Mouse (Mus musculus): ENCODE data around the gene Ssxb5. TPM values are rescaled to one million over a fixed set of nuclear protein-coding genes. Genes with fewer than 3 reads are reported as not detected.
"Not testable (repeated sequence)": the region's sequence is repeated elsewhere in the genome, so short reads cannot be mapped to it uniquely, and the experiment has no call there.

The Ssxb5 gene
- total RNA-seq (2021) = not detected

DNA sequence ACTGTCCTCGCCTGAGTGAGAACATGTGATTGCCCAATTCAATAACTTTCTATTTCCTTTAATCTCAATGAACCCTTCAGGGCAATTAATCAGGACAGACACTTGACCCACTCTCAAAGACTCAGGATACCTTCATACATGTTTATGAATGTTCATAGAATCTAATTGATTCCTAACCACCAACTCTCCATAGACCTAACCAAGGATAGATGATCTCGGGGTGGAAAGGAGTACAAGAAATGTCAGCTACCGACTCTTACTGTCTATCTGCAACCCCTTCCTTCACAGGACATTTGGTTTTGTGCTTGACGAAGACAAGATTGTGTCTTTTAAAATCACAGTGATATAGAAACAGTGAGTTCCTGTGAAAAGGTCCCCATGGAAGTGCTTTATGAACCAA is at the start of gene Ssxb5:
Gene Ssxb5, plus strand, starts transcription at position 301 of the 400 bp plus-strand sequence.
- DNase-seq (ENCODE audit: extremely low spot score in 1 of 2, low spot score in 1 of 2) = not testable (repeated sequence)

DNA sequence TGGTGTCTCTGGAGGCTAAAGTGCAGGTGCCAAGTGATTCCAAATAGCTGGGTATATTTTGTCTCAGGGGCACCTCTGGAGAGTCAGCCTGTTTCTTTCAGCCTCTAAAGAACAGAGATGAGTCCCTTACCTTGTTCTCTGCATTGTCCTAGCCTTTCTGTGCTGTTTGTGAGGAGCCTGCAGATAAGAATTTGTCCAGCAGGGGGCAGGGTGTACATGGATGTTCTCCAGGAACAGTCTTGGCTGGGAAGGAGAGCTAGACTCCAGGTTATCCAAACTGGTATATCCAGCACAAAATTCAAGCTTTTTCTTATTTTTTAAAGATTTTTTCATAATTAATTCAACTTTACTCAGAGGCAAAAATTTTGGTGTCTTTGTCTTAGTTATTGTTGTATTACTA is 28.6 kb downstream of the Ssxb5 start:
- peak; percentile 33 to 74 for DNase-seq (ENCODE audit: extremely low spot score in 1 of 2, low spot score in 1 of 2)

- no peak for DNase-seq (ENCODE audit: extremely low spot score in 1 of 2, low spot score in 1 of 2)
Observed at GRCm38 (mm10) chrX:8843694-8844093, 40.2 kb downstream of the Ssxb5 start, which contains the start of gene Gm6592. Gm6592 (plus strand) TSS chrX:8843994.

GRCm38 (mm10) chrX:8852486-8852885 is 49.0 kb downstream of the Ssxb5 start:
- DNase-seq (ENCODE audit: extremely low spot score in 1 of 2, low spot score in 1 of 2) = no peak

Other genes with a start within 250 kb of the Ssxb5 start
- gene Ssxb3, start 211.9 kb upstream of the Ssxb5 start, total RNA-seq (2021) = not detected
- not detected for gene Ssxb8, start 112.8 kb upstream of the Ssxb5 start, total RNA-seq (2021)
- not detected for gene Ssx9, start 55.3 kb upstream of the Ssxb5 start, total RNA-seq (2021)
- not detected for gene Gm6592, start 40.3 kb downstream of the Ssxb5 start, total RNA-seq (2021)
- gene Gm5751, start 70.6 kb downstream of the Ssxb5 start, total RNA-seq (2021) = not detected
- gene B630019K06Rik, start 88.7 kb downstream of the Ssxb5 start, total RNA-seq (2021) = 10 to 100 TPM; 27.5 to 33.7 TPM
- not detected for gene Fthl17b, start 159.3 kb downstream of the Ssxb5 start, total RNA-seq (2021)
- gene Fthl17c, start 172.9 kb downstream of the Ssxb5 start, total RNA-seq (2021) = not detected
- gene Fthl17d, start 183.1 kb downstream of the Ssxb5 start, total RNA-seq (2021) = not detected
- not detected for gene Fthl17e, start 229.8 kb downstream of the Ssxb5 start, total RNA-seq (2021)